Comparison of ENCODE assay signal across 9 mouse cellular contexts in genomic region chr11:69836703-69837576, GRCm38 (mm10). TPM values are rescaled to one million over a fixed set of nuclear protein-coding genes. Genes with fewer than 3 reads are reported as not detected.
DNase-seq lines count a peak whose midpoint lies in the region; ATAC-seq and TF ChIP-seq lines count a peak whose summit lies in the region.
"Had no signal": no experiment of that assay in that cellular context is flagged by ENCODE, and none has a peak within 500 bp of the region (broad histone marks: within the 10 kb centered on the region; RNA-seq: fewer than 3 reads in every experiment).

No protein-coding gene starts in this region.

- TF ChIP-seq CTCF in MEL (IDR thresholded peaks at IDR 0.05 in 2 of 3, conservative IDR thresholded peaks at IDR 0.05 in 1 of 3; ENCODE audit: control insufficient read depth in 1 of 3, insufficient read depth in 1 of 3, low read depth in 2 of 3, low read length in 3 of 3, poor library complexity in 1 of 3, severe bottlenecking in 1 of 3) = no peak

- peaks cover 0 to 14% of the 10 kb centered on the region in 2 experiments; a peak in 2 of 4 replicates for H3K36me3 ChIP-seq in MEL (ENCODE audit: control insufficient read depth in 1 of 2, insufficient read depth in 2 of 2, low read length in 2 of 2)
- peaks cover 7% of the 10 kb centered on the region; the same call in 1 of the 2 replicates for H3K36me3 ChIP-seq in embryonic facial prominence, embryonic 11.5 days (replicated peaks; ENCODE audit: control insufficient read depth, insufficient read depth, low read depth, low read length)
- H3K36me3 ChIP-seq in heart, embryonic 11.5 days (ENCODE audit: control insufficient read depth, insufficient read depth, low read length) = no peaks in the 10 kb centered on the region
- peaks cover 2% of the 10 kb centered on the region; the same call in 1 of the 2 replicates for H3K36me3 ChIP-seq in lung, embryonic 16.5 days (ENCODE audit: control insufficient read depth, insufficient read depth, low read length)
- peaks cover 17% of the 10 kb centered on the region; the same call in 1 of the 2 replicates for H3K36me3 ChIP-seq in stomach, embryonic 14.5 days (ENCODE audit: control insufficient read depth, insufficient read depth, low read length)

- H3K4me1 ChIP-seq in MEL (ENCODE audit: control insufficient read depth in 1 of 2, insufficient read depth in 2 of 2, low read length in 2 of 2) = peaks cover 10 to 28% of the 10 kb centered on the region in 2 experiments
- peaks cover 9% of the 10 kb centered on the region for H3K4me1 ChIP-seq in embryonic facial prominence, embryonic 11.5 days (ENCODE audit: control insufficient read depth, insufficient read depth, low read length)
- H3K4me1 ChIP-seq in heart, embryonic 11.5 days (ENCODE audit: control insufficient read depth, insufficient read depth, low read length) = peaks cover 33% of the 10 kb centered on the region
- peaks cover 40% of the 10 kb centered on the region for H3K4me1 ChIP-seq in lung, embryonic 16.5 days (replicated peaks; ENCODE audit: control insufficient read depth, insufficient read depth, low read length)
- peaks cover 28% of the 10 kb centered on the region for H3K4me1 ChIP-seq in stomach, embryonic 14.5 days (ENCODE audit: control insufficient read depth, insufficient read depth, low read length)

- peak overlapping the region; percentile 67 for H3K9ac ChIP-seq in MEL (ENCODE audit: control insufficient read depth, low read depth, low read length, poor library complexity, severe bottlenecking)
- peak overlapping the region; percentile 84 for H3K9ac ChIP-seq in embryonic facial prominence, embryonic 11.5 days (replicated peaks; ENCODE audit: low read length)
- H3K9ac ChIP-seq in heart, embryonic 11.5 days (ENCODE audit: low read depth, low read length) = peak overlapping the region; percentile 78
- peak overlapping the region; percentile 81 for H3K9ac ChIP-seq in lung, embryonic 16.5 days (ENCODE audit: low read length)
- peak overlapping the region; percentile 69 for H3K9ac ChIP-seq in stomach, embryonic 14.5 days (replicated peaks; ENCODE audit: low read depth, low read length)

- H3K9me3 ChIP-seq in MEL (replicated peaks; ENCODE audit: insufficient read depth, low read length) = no peaks in the 10 kb centered on the region
- no peaks in the 10 kb centered on the region for H3K9me3 ChIP-seq in embryonic facial prominence, embryonic 11.5 days (replicated peaks; ENCODE audit: control insufficient read depth, low read length)
- H3K9me3 ChIP-seq in heart, embryonic 11.5 days (replicated peaks; ENCODE audit: control insufficient read depth, low read length) = no peaks in the 10 kb centered on the region
- H3K9me3 ChIP-seq in lung, embryonic 16.5 days (ENCODE audit: control insufficient read depth, low read length) = no peaks in the 10 kb centered on the region
- H3K9me3 ChIP-seq in stomach, embryonic 14.5 days (ENCODE audit: control insufficient read depth, low read depth, low read length) = no peaks in the 10 kb centered on the region

- H3K27ac ChIP-seq in MEL (ENCODE audit: control insufficient read depth, low read depth, low read length) = no peak overlapping the region
- H3K27ac ChIP-seq in embryonic facial prominence, embryonic 11.5 days (replicated peaks; ENCODE audit: low read depth, low read length) = peak overlapping the region; percentile 77
- 0 out of 2 replicates have a peak overlapping the region, but pooled peaks have one; percentile 50 for H3K27ac ChIP-seq in heart, embryonic 11.5 days (ENCODE audit: low read depth, low read length)
- peak overlapping the region; percentile 75 for H3K27ac ChIP-seq in lung, embryonic 16.5 days (ENCODE audit: low read length)
- peak overlapping the region; percentile 89 for H3K27ac ChIP-seq in stomach, embryonic 14.5 days (ENCODE audit: low read length)

- ATAC-seq in embryonic facial prominence, embryonic 11.5 days (replicated peaks; ENCODE audit: insufficient number of reproducible peaks, low FRiP score, low TSS enrichment, low read depth) = no peak
- ATAC-seq in heart, embryonic 11.5 days (replicated peaks; ENCODE audit: insufficient number of reproducible peaks, low FRiP score, low TSS enrichment) = no peak
- 0 out of 2 replicates have a peak, but pooled peaks have one; percentile 0 for ATAC-seq in lung, embryonic 16.5 days (ENCODE audit: low read depth)
- ATAC-seq in stomach, embryonic 14.5 days (ENCODE audit: insufficient number of reproducible peaks, insufficient read depth, low FRiP score, low read depth) = 0 out of 2 replicates have a peak, but pooled peaks have one; percentile 1

- peak; percentile 65 to 83 for DNase-seq in adrenal gland, adult (ENCODE audit: inconsistent age in 2 of 2, low spot score in 1 of 2)
- no peak for DNase-seq in adrenal gland, adult 2 months
- peak; percentile 41 for DNase-seq in MEL (ENCODE audit: low read depth, low spot score)
- DNase-seq in embryonic facial prominence, embryonic 11.5 days (ENCODE audit: low spot score) = peak; percentile 61
- peak; percentile 17 to 55 for DNase-seq in kidney, postnatal 25 days

- H3K79me2 ChIP-seq in MEL (ENCODE audit: control insufficient read depth, insufficient read depth, low read length, poor library complexity) = peaks cover 1% of the 10 kb centered on the region; the same call in 1 of the 2 replicates

- no peak for TF ChIP-seq EP300 in MEL (IDR thresholded peaks at IDR 0.05; ENCODE audit: low read depth in 1 of 2, low read length in 2 of 2)

- no peaks in the 10 kb centered on the region; a peak in 1 of 4 replicates for H3K27me3 ChIP-seq in MEL (ENCODE audit: control insufficient read depth in 1 of 2, insufficient read depth in 2 of 2, low read length in 2 of 2)
- 0 out of 2 replicates have a peak, but pooled peaks cover 2% of the 10 kb centered on the region for H3K27me3 ChIP-seq in embryonic facial prominence, embryonic 11.5 days (ENCODE audit: control insufficient read depth, insufficient read depth, low read length)
- peaks cover 47% of the 10 kb centered on the region for H3K27me3 ChIP-seq in heart, embryonic 11.5 days (ENCODE audit: control insufficient read depth, insufficient read depth, low read length)
- H3K27me3 ChIP-seq in lung, embryonic 16.5 days (ENCODE audit: control insufficient read depth, insufficient read depth, low read depth, low read length) = peaks cover 15% of the 10 kb centered on the region
- no peaks in the 10 kb centered on the region for H3K27me3 ChIP-seq in stomach, embryonic 14.5 days (ENCODE audit: control insufficient read depth, insufficient read depth, low read length)

- under 1% methylated on average over 46 of the region's 52 CpGs for WGBS in embryonic facial prominence, embryonic 11.5 days
- 1% methylated on average over 51 of the region's 52 CpGs for WGBS in heart, embryonic 11.5 days (ENCODE audit: insufficient replicate concordance)
- 2% methylated on average over 44 of the region's 52 CpGs for WGBS in lung, embryonic 16.5 days
- WGBS in stomach, embryonic 14.5 days = 1% methylated on average over 45 of the region's 52 CpGs

- TF ChIP-seq POLR2A in MEL (IDR thresholded peaks at IDR 0.05; ENCODE audit: control insufficient read depth in 1 of 2, insufficient read depth in 1 of 2, low read depth in 1 of 2, low read length in 2 of 2, poor library complexity in 1 of 2) = no peak

- no peak for TF ChIP-seq RAD21 in MEL (IDR thresholded peaks at IDR 0.05; ENCODE audit: low read depth, low read length)

- peak overlapping the region; percentile 93 for H3K4me2 ChIP-seq in embryonic facial prominence, embryonic 11.5 days (ENCODE audit: low read depth, low read length)
- peak overlapping the region; percentile 91 for H3K4me2 ChIP-seq in heart, embryonic 11.5 days
- H3K4me2 ChIP-seq in lung, embryonic 16.5 days (ENCODE audit: low read depth, low read length) = peak overlapping the region; percentile 98
- H3K4me2 ChIP-seq in stomach, embryonic 14.5 days (replicated peaks; ENCODE audit: low read depth, low read length) = peak overlapping the region; percentile 63

- peak overlapping the region; percentile 60 to 97 for H3K4me3 ChIP-seq in MEL (ENCODE audit: control insufficient read depth in 1 of 2, insufficient read depth in 1 of 2, low read depth in 2 of 2, low read length in 2 of 2)
- H3K4me3 ChIP-seq in embryonic facial prominence, embryonic 11.5 days (ENCODE audit: low read depth, low read length) = peak overlapping the region; percentile 79
- H3K4me3 ChIP-seq in heart, embryonic 11.5 days (ENCODE audit: low read depth, low read length) = peak overlapping the region; percentile 70
- peak overlapping the region; percentile 62 for H3K4me3 ChIP-seq in lung, embryonic 16.5 days (ENCODE audit: low read length)
- H3K4me3 ChIP-seq in stomach, embryonic 14.5 days (ENCODE audit: low read depth, low read length) = peak overlapping the region; percentile 74

RNA-seq across cellular contexts. Expression of gene Nlgn2, which starts 0.6 kb away (rescaled TPM):
- 10 to 100 TPM; 14.6 to 21.8 TPM for total RNA-seq in adrenal gland, adult 2 months (2021)
- 55.0 and 58.6 TPM in 2 replicates for polyA plus RNA-seq in adrenal gland, adult 2 months (2012; rRNA removed)
- total RNA-seq in MEL (2012; rRNA removed) = 20.3 and 20.9 TPM in 2 replicates
- 10 to 100 TPM; 29.8 to 43.3 TPM for polyA plus RNA-seq in MEL (2012; ENCODE audit: insufficient read depth in 1 of 2, insufficient read length in 2 of 2, low read depth in 1 of 2, low replicate concordance in 2 of 2, missing spikeins in 1 of 2)
- 8.2 and 9.1 TPM in 2 replicates for polyA plus RNA-seq in embryonic facial prominence, embryonic 11.5 days (2014; fragmentation: Nextera tagmentation; extraction: Ambion mirVana)
- polyA plus RNA-seq in heart, embryonic 11.5 days (2014; fragmentation: Nextera tagmentation; extraction: Ambion mirVana) = 3.1 and 3.3 TPM in 2 replicates
- 4.4 and 5.0 TPM in 2 replicates for polyA plus RNA-seq in lung, embryonic 16.5 days (2015; fragmentation: Nextera tagmentation; extraction: Ambion mirVana)
- 10.6 and 11.9 TPM in 2 replicates for polyA plus RNA-seq in stomach, embryonic 14.5 days (2014; fragmentation: Nextera tagmentation; extraction: Ambion mirVana)

RNA-seq across cellular contexts. Expression of gene Tmem256, which starts 1.4 kb away (rescaled TPM):
- 100 to 1,000 TPM; 139 to 173 TPM for total RNA-seq in adrenal gland, adult 2 months (2021)
- polyA plus RNA-seq in adrenal gland, adult 2 months (2012; rRNA removed) = 116 and 160 TPM in 2 replicates
- 176 and 190 TPM in 2 replicates for total RNA-seq in MEL (2012; rRNA removed)
- polyA plus RNA-seq in MEL (2012; ENCODE audit: insufficient read depth in 1 of 2, insufficient read length in 2 of 2, low read depth in 1 of 2, low replicate concordance in 2 of 2, missing spikeins in 1 of 2) = 100 to 1,000 TPM in 1 of 2 experiments, not detected in 1; 181 TPM
- polyA plus RNA-seq in embryonic facial prominence, embryonic 11.5 days (2014; fragmentation: Nextera tagmentation; extraction: Ambion mirVana) = 294 and 335 TPM in 2 replicates
- polyA plus RNA-seq in heart, embryonic 11.5 days (2014; fragmentation: Nextera tagmentation; extraction: Ambion mirVana) = 321 and 331 TPM in 2 replicates
- 443 and 452 TPM in 2 replicates for polyA plus RNA-seq in lung, embryonic 16.5 days (2015; fragmentation: Nextera tagmentation; extraction: Ambion mirVana)
- polyA plus RNA-seq in stomach, embryonic 14.5 days (2014; fragmentation: Nextera tagmentation; extraction: Ambion mirVana) = 433 and 495 TPM in 2 replicates

RNA-seq across cellular contexts. Expression of gene Plscr3, which starts 9.2 kb away (rescaled TPM):
- total RNA-seq in adrenal gland, adult 2 months (2021) = 10 to 100 TPM; 50.8 to 53.5 TPM
- 224 and 230 TPM in 2 replicates for polyA plus RNA-seq in adrenal gland, adult 2 months (2012; rRNA removed)
- 3.8 and 4.6 TPM in 2 replicates for total RNA-seq in MEL (2012; rRNA removed)
- polyA plus RNA-seq in MEL (2012; ENCODE audit: insufficient read depth in 1 of 2, insufficient read length in 2 of 2, low read depth in 1 of 2, low replicate concordance in 2 of 2, missing spikeins in 1 of 2) = 10 to 100 TPM in 1 of 2 experiments, not detected in 1; 26.0 TPM
- 90.0 and 102 TPM in 2 replicates for polyA plus RNA-seq in embryonic facial prominence, embryonic 11.5 days (2014; fragmentation: Nextera tagmentation; extraction: Ambion mirVana)
- polyA plus RNA-seq in heart, embryonic 11.5 days (2014; fragmentation: Nextera tagmentation; extraction: Ambion mirVana) = 65.9 and 75.2 TPM in 2 replicates
- 115 and 137 TPM in 2 replicates for polyA plus RNA-seq in lung, embryonic 16.5 days (2015; fragmentation: Nextera tagmentation; extraction: Ambion mirVana)
- 102 and 110 TPM in 2 replicates for polyA plus RNA-seq in stomach, embryonic 14.5 days (2014; fragmentation: Nextera tagmentation; extraction: Ambion mirVana)

RNA-seq across cellular contexts. Expression of gene Spem1, which starts 15.0 kb away (rescaled TPM):
- not detected for total RNA-seq in adrenal gland, adult 2 months (2021)
- polyA plus RNA-seq in adrenal gland, adult 2 months (2012; rRNA removed) = not detected in 2 replicates
- 0.19 TPM in 1 of 2 replicates, not detected in the other for total RNA-seq in MEL (2012; rRNA removed)
- polyA plus RNA-seq in MEL (2012; ENCODE audit: insufficient read depth in 1 of 2, insufficient read length in 2 of 2, low read depth in 1 of 2, low replicate concordance in 2 of 2, missing spikeins in 1 of 2) = under 1 TPM in 1 of 2 experiments, not detected in 1; 0.15 TPM
- polyA plus RNA-seq in embryonic facial prominence, embryonic 11.5 days (2014; fragmentation: Nextera tagmentation; extraction: Ambion mirVana) = 0.27 TPM in 1 of 2 replicates, not detected in the other
- polyA plus RNA-seq in heart, embryonic 11.5 days (2014; fragmentation: Nextera tagmentation; extraction: Ambion mirVana) = not detected in 2 replicates
- not detected in 2 replicates for polyA plus RNA-seq in lung, embryonic 16.5 days (2015; fragmentation: Nextera tagmentation; extraction: Ambion mirVana)
- polyA plus RNA-seq in stomach, embryonic 14.5 days (2014; fragmentation: Nextera tagmentation; extraction: Ambion mirVana) = 0.41 TPM in 1 of 2 replicates, not detected in the other

RNA-seq across cellular contexts. Expression of gene Spem2, which starts 18.7 kb away (rescaled TPM):
- total RNA-seq in adrenal gland, adult 2 months (2021) = not detected
- 0.09 TPM in 1 of 2 replicates, not detected in the other for polyA plus RNA-seq in adrenal gland, adult 2 months (2012; rRNA removed)
- not detected in 2 replicates for total RNA-seq in MEL (2012; rRNA removed)
- not detected for polyA plus RNA-seq in MEL (2012; ENCODE audit: insufficient read depth in 1 of 2, insufficient read length in 2 of 2, low read depth in 1 of 2, low replicate concordance in 2 of 2, missing spikeins in 1 of 2)
- polyA plus RNA-seq in embryonic facial prominence, embryonic 11.5 days (2014; fragmentation: Nextera tagmentation; extraction: Ambion mirVana) = not detected in 2 replicates
- polyA plus RNA-seq in heart, embryonic 11.5 days (2014; fragmentation: Nextera tagmentation; extraction: Ambion mirVana) = not detected in 2 replicates
- not detected in 2 replicates for polyA plus RNA-seq in lung, embryonic 16.5 days (2015; fragmentation: Nextera tagmentation; extraction: Ambion mirVana)
- not detected in 2 replicates for polyA plus RNA-seq in stomach, embryonic 14.5 days (2014; fragmentation: Nextera tagmentation; extraction: Ambion mirVana)
- total RNA-seq: left cerebral cortex, adult 8-10 months had no signal

Comparison
In these comparisons a context has a peak if more than half of its experiments do, and no peak if none do; other contexts are left out.
1. ATAC-seq: peak in lung, embryonic 16.5 days (single experiment) and stomach, embryonic 14.5 days (single experiment); none in embryonic facial prominence, embryonic 11.5 days (single experiment) and heart, embryonic 11.5 days (single experiment).
2. Peak in every context shown above with its lines, with median percentiles within 50 percentile points of each other: H3K4me3 ChIP-seq, H3K9ac ChIP-seq and H3K4me2 ChIP-seq.